Mouse (Mus musculus) embryo, embryonic 9.5 days (tissue): ENCODE results near the gene Fmo5.

ENCODE experiments used
- DNase-seq: peaks from one replicate; pipeline ENCODE4 v3.0.0-alpha.2; 2017; ENCODE audit errors: extremely low spot score

Gene Fmo5

DNA sequence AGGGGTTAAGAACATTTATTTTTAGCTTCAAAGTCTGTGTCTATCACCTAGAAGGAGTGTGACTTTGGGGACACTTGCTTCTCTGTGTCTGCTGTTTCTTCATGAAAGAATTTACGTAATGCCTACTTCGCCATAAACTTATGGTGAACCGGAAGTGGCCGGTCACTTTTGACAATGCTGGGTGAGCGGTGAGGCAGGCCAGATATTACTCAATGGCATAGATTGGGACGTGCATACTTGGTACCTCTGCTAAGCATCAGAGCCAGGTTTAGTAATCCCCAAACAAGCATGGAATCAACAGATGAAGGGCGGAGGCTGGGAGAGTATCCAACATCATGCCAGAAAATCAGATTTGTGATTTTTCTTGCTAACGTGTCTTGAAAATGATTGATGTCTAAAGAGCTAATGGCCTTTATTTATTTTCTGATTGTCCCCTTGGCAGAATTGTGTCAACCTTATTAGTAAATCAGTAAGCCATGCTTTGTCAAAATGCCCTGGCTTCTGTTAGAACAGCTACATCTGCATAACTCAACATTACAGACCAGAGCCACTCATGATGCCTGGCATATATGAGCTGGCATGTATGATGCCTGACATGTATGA is 2.8 kb downstream of the Fmo5 start:
- no peak for DNase-seq

DNA sequence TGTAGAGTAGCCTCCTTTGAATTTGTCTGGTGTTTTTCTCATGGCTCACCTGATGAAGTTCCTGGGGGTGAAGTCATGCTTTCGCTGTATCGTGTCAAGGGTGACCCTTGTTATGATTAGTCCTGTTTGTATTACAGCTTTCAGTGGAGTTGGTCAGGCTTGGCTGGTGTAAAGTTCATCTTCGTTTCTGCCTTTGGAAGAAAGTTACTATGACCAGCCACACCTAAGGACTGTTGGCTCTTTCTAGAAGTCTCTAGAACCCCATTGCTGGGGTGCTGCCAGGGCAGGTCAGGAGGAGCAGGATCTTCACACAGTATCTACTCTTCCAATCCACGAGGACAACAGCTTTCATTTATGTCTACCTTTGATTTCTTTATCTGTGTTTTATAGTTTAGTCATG is 4.9 kb downstream of the Fmo5 start:
- no peak for DNase-seq

DNA sequence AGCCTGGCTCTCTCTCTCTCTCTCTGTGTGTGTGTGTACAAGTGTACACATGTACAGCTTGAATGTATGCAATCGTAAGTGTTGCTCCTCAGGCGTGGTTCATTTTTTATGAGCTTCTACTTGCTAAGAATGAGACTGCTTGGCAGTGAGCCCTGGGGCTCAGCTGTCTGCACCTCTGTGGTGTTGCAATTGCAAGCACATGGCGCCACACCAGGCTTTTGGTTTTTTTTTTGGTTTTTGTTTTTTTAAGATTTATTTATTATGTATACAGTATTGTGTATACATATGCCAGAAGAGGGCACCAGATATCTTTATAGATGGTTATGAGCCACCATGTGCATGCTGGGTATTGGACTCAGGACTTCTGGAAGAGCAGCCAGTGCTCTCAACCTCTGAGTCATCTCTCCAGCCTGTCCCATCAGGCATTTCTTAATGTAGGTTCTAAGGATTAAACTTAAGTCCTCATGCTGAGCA is 5.7 kb downstream of the Fmo5 start:
- no peak for DNase-seq

DNA sequence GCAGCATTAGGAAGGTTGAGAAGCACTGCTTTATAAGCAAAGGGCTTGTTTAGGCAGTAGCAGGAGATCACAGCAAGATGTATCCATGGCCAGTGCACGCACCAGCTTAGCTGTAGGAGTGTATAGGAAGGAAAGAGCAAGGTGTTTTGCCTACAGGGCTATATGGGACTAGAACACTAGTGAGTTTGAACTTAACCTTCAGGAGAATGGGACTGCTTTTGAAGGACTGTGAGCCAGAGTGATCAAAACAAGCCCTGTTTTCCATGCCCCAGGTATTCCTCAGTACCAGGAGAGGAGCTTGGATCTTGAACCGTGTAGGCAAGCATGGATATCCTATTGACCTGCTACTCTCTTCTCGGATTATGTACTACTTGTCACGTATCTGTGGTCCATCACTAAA is 12.8 kb downstream of the Fmo5 start:
- DNase-seq: no peak

DNA sequence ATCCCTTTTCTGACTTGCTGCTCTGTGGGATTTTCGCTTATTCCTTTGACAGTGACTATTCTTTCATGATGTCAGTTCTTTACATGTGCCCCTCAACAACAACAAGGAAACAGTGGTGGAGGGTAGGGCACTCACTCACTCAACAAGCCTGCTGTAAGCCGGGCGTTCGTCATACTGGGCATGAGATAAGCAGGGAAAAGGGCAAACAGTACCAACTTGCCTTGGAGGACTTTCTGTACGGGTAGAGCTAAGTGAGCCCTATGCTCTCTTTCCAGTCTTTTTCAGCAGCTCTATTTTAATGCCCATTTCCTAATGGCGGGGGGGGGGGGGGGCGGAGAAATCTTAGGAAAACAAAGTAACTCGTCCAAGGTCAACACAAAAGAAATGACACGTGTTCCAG is 13.4 kb downstream of the Fmo5 start:
- no peak for DNase-seq

DNA sequence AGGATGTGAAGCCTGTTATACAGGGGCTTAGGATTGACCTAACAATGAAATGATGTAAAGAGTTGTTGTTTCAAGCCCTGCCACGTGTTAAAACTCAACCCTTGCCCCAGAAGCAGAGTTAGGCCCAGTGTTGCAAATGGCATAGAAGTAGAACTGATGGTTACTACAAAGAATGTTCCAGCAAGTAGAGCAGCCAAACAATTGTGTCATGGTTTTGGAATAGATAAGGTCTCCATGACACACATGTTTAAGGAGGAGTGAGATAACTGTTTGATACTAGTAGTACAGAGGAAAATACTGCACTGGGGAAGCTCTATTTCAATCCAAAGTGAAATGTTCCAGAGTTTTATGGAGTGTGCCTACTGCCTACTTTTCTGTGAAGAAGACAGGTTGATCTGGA is 19.9 kb downstream of the Fmo5 start:
- DNase-seq: no peak

DNA sequence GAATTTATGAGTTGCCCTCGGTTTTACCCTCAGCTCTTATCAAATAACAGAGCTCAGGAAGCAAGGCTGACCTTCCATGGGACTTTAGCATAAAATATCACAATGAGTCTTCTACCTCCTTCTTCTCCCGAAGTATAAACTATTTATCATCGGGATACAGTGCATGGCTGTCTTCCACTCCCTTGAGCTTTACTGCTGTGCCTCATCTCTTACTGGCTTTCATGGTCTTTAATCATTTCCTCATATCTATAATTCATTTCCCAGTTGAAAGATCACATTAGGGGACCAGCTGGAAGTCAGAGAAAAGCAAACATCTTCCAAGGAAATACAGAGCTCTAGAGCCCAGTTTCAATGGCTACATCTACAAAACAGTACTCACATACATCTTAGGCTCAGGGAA is 20.4 kb downstream of the Fmo5 start:
- DNase-seq: no peak

DNA sequence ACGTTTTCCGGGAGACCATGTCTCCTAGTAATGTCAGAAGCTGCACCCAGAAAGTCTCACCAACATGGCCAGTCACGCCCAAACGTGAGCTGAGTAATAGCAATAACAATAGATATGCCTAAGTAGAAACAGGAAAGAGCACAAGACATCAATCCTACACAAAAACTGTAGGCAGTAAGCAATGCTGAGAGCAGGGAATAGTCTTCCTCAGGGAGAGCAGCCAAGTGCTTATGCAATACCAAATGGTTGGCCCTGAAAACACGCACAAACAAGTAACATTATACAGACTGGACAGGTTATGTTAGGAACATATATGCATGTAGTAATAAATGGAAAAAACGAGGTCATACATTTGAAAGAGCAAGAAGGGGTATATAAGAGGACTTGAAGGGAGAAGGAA is 20.9 kb downstream of the Fmo5 start:
- no peak for DNase-seq

DNA sequence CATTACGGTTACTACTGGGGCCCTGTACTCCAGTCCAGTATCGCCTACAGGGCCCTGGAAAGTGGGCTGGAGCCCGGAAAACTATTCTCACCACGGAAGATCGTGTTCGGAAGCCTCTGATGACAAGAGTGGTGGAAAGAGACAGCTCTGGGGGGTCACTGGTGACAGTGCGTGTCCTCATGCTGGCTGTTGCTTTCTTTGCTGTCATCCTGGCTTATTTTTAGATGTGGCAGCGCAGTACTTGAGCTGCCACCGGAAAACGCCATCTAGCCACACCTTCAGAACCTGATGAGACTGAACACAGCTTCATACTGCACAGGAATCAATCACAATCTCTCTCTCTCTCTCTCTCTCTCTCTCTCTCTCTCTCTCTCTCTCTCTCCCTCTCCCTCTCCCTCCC is 23.0 kb downstream of the Fmo5 start:
- no peak for DNase-seq

DNA sequence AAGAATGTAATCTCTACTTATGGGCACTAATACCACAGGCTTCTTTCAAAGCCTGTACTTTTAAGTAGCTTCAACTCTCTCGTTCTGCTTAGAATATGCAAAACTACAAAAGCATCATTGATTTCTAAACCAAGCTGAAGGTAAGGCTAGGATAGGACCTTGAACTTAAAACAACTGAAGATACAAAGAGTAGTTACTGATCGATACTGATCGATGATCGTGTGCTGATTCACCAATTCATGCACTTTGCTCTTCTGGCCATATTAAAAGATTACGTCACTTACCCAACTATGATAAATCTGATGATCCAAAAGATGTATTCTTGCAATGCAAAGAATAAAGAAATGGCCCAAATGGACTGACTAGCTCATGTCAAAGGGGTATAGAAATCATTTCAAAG is 25.2 kb downstream of the Fmo5 start:
- no peak for DNase-seq

DNA sequence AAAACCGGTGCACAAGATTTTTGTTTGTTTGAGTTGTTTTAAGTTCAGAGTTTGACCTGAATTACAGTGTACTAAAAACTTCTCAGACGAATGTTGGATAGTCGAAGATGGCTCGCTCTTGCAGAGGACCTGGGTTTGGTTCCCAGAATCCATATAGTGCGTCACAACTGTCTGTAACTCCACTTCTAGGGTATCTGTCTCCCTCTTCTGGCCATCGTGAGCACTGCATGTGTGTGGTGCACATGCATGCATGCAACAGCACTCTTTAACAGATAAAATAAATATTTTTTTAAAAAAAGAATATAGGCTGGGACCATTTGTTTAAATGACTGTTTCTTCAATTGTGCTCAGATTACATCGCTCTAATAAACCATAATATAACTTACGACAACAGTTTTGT is 26.3 kb downstream of the Fmo5 start:
- no peak for DNase-seq

DNA sequence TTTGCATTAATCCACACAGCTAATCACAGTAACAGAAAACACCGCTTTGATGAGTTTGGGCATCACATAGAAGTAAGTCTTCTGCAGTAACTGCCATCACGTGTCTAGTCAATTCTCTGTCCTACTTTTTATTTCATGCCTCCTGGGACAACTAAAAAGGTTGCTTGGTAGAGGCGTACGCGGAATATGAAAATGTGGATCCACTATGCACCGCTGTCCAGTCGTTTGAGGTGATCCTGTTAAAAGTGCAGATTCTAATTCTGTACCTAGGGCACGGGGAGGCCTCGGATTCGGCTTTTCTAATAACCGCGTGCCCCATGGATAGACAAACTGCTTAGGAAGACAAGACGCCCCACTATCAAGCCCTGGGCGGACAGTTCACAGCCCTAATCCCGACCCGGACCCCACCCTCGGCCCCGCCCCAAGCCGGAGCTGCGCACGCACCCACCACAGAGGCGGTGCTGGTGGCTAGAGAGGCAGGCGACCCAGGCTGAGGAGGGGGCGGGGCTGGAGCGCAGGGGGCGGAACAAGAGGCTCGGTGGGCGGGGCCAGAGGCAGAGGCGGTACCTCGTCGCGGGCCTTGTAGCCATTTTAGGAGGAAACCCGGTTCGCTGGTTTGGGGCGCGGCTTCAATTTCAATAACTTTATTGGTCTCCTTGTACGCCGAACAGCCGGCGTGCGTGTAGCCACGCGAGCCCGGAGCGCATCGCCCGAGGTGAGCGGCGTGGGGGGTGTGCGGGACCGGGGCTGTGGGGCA is 29.2 kb downstream of the Fmo5 start, which contains the start of gene Prkab2:
TSS of gene Prkab2 (plus strand) at position 539 of the 757 bp plus-strand sequence.
- DNase-seq: peak; percentile 100

DNA sequence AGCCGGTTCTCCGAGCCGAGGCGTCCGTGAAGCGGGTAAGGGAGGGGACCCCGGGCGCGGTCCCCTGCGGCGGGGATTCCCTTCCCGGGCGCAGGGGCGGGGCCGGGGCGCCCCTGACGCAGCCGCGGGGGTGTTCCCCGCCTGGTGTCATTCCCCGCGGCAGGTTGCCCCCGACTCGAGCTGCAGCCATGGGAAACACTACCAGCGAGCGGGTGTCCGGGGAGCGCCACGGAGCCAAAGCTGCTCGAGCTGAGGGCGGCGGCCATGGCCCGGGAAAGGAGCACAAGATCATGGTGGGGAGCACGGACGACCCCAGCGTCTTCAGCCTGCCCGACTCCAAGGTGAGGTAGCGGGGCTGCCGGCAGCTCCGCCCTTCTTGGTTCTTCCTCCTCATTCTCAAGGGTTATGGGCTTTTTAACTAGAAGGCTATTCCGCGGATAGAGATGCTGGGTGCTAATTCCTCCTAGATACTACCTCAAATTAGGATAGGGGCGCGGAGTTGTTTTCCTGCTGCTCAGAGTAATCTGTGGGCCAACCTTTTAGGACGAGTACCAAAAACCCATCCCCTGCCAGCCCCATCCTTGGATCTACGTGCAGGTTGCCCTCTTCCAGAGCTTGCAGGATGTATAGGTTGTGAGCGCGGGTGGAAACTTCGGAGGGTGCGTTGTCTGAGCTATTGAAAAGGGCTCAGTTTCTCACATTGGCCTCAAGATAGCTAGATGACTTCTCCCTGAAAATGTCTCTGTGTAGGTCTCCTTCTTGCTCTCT is 30.0 kb downstream of the Fmo5 start:
- DNase-seq: peak; percentile 17

DNA sequence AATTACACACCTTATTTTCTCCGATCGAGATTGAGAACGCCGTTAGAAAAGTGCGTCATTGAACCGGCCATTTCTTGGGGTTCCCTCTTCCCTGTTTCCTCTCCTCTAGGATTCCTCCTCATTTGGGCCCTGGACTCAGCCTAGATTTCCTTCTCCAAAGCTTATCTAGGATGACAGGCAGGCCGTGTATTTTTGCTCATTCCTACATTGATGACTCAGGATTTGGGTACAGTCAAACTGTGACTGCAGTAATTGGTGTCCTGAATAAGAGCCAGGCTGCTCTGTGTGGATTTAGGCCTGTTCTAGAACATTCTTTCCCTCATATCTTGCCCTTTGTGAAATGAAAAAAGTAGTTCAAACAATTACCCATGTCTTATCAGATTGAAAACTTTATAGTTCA is 31.1 kb downstream of the Fmo5 start:
- no peak for DNase-seq

DNA sequence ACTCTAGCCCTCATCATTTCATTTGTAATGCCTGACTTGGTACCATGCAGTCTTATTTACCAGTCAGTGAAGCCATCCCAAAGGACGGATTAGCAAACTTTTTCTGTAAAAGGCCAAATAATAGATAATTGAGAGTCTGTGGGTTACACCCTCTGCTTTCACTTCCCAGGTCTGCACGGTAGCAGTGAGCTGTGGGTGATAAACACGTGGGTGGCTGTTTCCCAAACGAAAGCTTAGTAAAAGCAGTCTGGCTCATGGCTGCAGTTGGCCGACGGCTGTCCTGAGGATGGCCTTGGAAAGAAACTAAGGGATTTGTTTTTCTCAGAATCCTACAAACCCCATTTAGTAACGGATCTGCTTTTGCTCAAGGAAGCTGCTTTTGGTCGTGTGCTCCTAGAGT is 32.6 kb downstream of the Fmo5 start:
- DNase-seq: no peak

DNA sequence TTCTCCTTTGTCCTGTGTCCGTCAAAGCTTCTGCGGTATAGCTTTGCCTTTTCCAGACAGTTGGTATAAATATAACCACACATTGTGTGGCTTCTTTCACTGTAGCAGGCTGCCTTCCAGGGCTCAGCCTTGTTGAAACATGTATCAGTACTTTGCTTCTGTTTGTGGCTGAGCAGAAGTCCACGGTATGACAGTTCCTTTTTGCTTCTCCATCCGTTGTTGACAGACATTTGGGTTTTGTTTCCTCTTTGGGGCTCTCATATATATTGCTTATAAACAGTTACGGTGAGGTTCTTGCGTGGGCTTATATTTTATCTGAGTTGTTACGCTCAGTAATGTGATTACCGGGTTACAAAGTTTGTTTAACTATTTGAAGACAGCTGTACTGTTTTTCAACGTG is 36.9 kb downstream of the Fmo5 start:
- DNase-seq: no peak

DNA sequence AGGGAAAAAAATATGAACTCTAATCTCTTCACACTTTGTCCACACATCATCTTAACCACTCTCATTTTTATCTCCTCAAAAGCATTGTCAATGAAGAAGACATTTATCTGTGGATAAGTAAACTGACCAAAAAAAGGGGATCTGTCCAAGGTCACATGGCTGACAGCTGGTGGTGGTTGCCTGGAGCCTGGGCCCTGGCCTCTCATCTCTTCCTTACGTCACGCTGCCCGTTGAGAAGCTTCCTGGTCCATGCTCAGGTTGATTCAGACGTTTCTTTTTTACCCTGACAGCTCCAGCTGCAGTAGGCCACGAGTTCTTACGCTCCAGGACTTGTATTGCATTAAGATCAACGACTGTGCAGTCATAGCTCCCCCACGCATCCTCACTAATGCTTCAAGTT is 37.5 kb downstream of the Fmo5 start:
- no peak for DNase-seq

DNA sequence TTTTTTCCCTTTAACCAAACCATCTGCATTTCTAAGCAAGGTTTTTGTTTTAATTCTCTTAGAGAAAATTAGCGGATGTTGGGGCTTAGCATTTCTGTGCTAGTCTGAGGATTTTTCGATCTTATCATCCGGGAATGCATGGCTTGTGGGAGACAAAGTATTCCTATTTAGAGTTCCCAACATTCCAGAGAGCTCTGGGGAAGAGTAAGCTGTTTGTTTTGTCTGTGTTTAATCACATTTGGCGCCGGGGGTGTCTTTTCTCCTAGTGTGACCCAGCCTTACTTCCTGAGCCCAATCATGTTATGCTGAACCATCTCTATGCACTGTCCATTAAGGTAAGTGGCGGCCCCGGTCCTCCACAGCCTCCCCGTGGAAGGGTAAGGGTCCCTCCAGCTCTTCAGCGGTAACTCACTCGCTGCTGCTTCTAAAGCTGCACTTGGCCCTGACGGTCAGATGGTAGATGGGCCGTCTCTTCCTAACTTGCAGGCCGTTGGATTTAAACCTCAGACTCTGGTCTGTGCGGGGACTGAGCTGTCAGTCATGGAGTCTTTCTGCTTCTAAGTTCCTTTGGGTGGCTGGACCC is 38.6 kb downstream of the Fmo5 start:
- DNase-seq: no peak

DNA sequence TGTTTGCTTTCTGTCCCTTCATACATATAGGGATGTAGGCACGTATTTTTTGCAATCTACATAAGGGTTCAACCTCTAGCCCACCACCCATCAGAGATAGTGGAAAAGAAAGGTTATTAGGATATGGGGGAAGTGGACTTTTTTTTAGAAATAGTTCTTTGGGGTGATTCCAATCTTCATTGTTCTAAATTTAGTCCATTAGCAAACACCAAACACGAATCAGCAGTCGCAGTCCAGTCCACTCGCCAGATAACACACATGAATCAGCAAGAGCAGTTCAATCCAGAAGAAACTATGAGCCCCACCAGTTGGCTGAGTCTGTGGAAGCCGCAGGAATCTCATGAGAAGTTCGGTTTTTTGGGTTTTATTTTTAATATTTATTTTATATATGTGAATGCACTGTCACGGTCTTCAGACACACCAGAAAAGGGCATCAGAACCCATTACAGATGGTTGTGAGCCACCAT is 46.1 kb downstream of the Fmo5 start, which contains the start of gene Gm17651:
TSS of gene Gm17651 (minus strand) at position 51 of the 467 bp plus-strand sequence.
- no peak for DNase-seq

DNA sequence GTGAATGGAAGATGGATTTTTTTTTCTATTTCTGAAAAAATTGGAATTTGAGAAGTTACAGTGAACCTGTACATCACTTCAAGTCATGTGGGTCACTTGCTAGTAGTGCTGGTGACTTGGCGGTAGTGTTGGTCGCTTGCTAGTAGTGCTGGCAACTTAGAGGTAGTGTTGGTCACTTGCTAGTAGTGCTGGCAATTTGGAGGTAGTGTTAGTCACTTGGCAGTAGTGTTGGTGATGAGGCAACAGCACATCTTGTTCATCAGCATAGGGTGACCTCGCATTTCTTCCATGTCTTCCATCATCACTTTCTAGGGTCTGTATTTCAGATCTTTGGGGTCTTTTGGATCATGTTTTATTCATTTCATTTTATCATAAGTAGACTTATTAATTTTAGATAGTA is 47.5 kb downstream of the Fmo5 start:
- no peak for DNase-seq

DNA sequence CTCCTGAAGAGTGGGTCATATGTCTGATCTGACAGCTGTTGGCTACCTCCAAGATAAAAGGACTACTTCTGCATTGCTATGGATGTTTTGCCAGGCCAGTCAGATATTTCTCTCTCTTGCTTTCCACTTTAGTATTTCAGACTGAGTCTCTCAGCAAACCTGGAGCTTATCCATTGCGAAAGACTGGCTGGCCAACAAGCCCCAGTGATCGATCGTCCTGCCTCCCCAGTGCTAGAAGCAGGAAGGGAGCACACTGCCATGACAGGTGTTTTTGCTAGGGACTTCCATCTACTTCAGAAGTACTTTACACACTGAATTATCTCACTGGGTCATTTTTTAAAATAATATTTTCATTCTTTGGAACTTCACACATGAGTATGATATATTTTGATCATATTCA is 49.8 kb downstream of the Fmo5 start:
- no peak for DNase-seq

DNA sequence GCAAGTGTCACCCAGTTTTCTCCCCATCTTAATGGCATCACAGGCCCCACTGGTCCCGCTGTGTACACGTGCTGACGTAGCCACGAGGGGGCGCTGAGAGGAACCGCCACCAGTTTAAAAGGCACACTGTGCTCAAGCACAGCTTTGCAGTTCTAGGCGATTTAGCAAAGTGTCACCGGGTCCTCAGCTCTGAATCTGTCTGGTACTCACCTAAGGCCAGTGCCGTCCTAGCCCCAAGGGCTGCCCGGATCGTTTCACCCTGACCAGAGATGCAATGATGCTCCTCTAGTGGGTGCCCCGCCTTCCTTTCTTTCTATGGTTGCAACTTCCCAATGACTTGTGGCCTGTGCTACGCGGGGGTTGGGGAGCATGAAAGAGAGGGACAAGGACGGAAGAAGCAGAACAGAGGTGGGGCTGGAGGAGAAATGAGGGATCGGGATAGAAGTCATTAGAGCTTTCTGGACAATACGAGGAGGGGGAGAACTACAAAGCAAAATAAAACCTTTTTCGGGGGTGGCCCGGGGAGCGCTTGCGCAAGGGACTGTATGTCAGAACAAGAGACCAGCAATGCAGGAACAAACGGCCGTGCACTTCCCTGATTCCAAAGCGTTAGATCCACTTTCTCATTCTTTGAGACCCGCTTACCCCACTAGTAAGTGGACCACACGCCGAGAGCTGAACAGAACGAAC is 52.2 kb downstream of the Fmo5 start:
- peak; percentile 70 for DNase-seq
